Mouse (Mus musculus): ENCODE data around the gene Tssc4. TPM values are rescaled to one million over a fixed set of nuclear protein-coding genes. Genes with fewer than 3 reads are reported as not detected.

Tssc4 gene
- polyA plus RNA-seq, 1 experiment from 2014 or later: 111 TPM

- H3K4me2 ChIP-seq (replicated peaks): no peak overlapping the region
- ATAC-seq (ENCODE audit: low FRiP score, low read depth): no peak
- WGBS: 74% methylated on average over 11 of the region's 11 CpGs
- no peaks in the 10 kb centered on the region for H3K9me3 ChIP-seq
- H3K36me3 ChIP-seq: no peaks in the 10 kb centered on the region
- H3K9ac ChIP-seq (replicated peaks): no peak overlapping the region
- H3K27me3 ChIP-seq: peaks cover 57% of the 10 kb centered on the region
- no peak overlapping the region for H3K27ac ChIP-seq (replicated peaks)
- no peak overlapping the region for H3K4me3 ChIP-seq
- peaks cover 8% of the 10 kb centered on the region for H3K4me1 ChIP-seq
These were observed 36.3 kb downstream of the Tssc4 start for GRCm38 (mm10) chr7:143105258-143105897.

GRCm38 (mm10) chr7:143106062-143106461 lies 37.0 kb downstream of the Tssc4 start, which contains the start of gene Kcnq1:
Kcnq1 (plus strand) TSS chr7:143106362.
- ATAC-seq (ENCODE audit: low FRiP score, low read depth): no peak
- WGBS: 66% methylated on average over 4 of the region's 4 CpGs
- Histone ChIP-seq H3K4me3 (peak within 1 kb of the TSS; percentile 27), H3K4me1 (peaks cover 8% of the 10 kb centered on the region), H3K9me3 (no peaks in the 10 kb centered on the region), H3K27ac (replicated peaks) (no peak within 1 kb of the TSS), H3K27me3 (peaks cover 57% of the 10 kb centered on the region), H3K9ac (replicated peaks) (0 out of 2 replicates have a peak within 1 kb of the TSS, but pooled peaks have one; percentile 20), H3K36me3 (no peaks in the 10 kb centered on the region), H3K4me2 (replicated peaks) (peak within 1 kb of the TSS; percentile 44)

DNA sequence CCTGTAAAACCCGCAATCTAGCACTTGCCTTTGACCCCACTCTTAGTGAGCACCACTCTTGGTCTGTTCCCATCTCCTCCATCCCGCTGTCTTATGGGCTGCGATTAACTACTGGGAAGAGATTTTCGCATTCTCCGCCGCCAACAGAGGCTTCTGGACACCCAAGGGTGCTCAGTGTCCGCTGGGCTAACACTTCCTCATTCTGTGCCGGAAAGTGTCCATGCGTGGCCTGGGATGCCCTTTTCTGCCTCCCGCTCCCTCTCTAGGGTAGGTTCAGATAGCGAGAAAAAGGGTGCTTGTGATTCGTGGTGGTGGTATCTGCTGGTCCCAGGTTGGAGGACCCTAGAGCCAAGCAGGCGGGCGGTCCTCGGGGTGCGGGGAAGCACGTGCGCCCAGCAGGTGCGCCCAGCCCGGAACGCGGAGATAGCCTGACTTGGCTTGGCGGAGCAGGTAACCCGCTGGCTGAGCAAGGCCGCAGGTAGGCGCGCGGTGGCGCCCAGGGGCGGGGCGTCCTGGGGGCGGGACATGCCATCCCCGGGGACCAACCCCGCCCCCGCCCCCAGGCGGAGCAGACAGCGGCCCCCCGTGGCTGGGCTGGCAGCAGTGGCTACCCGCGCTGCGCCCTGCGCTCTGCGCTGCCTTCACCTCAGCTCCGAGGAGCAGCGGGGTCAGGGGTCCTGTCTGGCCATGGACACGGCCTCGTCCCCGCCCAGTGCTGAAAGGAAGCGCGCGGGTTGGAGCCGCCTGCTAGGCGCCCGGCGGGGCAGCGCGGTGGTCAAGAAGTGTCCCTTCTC lies 37.8 kb downstream of the Tssc4 start:
- 0 out of 2 replicates have a peak overlapping the region, but pooled peaks have one; percentile 20 for H3K9ac ChIP-seq (replicated peaks)
- ATAC-seq (ENCODE audit: low FRiP score, low read depth): no peak
- 7% methylated on average over 48 of the region's 57 CpGs for WGBS
- H3K27ac ChIP-seq (replicated peaks): no peak overlapping the region
- no peaks in the 10 kb centered on the region for H3K9me3 ChIP-seq
- peak overlapping the region; percentile 27 for H3K4me3 ChIP-seq
- no peaks in the 10 kb centered on the region for H3K36me3 ChIP-seq
- peaks cover 8% of the 10 kb centered on the region for H3K4me1 ChIP-seq
- peak overlapping the region; percentile 44 for H3K4me2 ChIP-seq (replicated peaks)
- H3K27me3 ChIP-seq: peaks cover 61% of the 10 kb centered on the region

DNA sequence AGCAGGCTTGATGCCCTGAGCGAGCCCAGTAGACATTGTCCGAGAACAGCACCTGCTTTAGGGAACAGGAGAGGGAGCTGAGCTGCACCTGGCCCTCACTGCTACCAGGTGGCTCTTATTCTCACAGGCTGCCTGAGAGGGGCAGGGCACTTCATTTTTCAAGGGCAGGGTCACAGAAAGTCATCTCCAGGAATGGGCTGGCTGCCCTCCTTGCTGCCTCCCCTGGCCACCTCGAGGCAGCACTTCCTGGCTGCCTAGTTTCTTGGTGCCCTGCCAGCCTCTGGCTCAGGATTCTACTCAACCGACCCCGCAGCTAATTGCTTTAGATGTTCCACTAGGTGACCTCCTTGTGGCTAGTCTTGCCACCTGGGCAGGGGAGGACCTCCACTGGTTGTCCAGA lies 39.2 kb downstream of the Tssc4 start:
- ATAC-seq (ENCODE audit: low FRiP score, low read depth): no peak
- no peak overlapping the region for H3K9ac ChIP-seq (replicated peaks)
- no peaks in the 10 kb centered on the region for H3K36me3 ChIP-seq
- H3K27ac ChIP-seq (replicated peaks): no peak overlapping the region
- H3K4me1 ChIP-seq: peaks cover 8% of the 10 kb centered on the region
- no peak overlapping the region for H3K4me2 ChIP-seq (replicated peaks)
- 45% methylated on average over 5 of the region's 5 CpGs for WGBS
- peaks cover 62% of the 10 kb centered on the region for H3K27me3 ChIP-seq
- H3K4me3 ChIP-seq: no peak overlapping the region
- no peaks in the 10 kb centered on the region for H3K9me3 ChIP-seq

- no peak for ATAC-seq (ENCODE audit: low FRiP score, low read depth)
- no peak overlapping the region for H3K9ac ChIP-seq (replicated peaks)
- peaks cover 57% of the 10 kb centered on the region for H3K27me3 ChIP-seq
- H3K27ac ChIP-seq (replicated peaks): no peak overlapping the region
- no peak overlapping the region for H3K4me3 ChIP-seq
- 27% methylated on average over 3 of the region's 3 CpGs for WGBS
- H3K9me3 ChIP-seq: no peaks in the 10 kb centered on the region
- H3K4me1 ChIP-seq: peaks cover 8% of the 10 kb centered on the region
- no peaks in the 10 kb centered on the region for H3K36me3 ChIP-seq
- H3K4me2 ChIP-seq (replicated peaks): no peak overlapping the region
These were observed 40.1 kb downstream of the Tssc4 start for GRCm38 (mm10) chr7:143108996-143109660.

- Histone ChIP-seq H3K4me3 (no peak overlapping the region), H3K4me2 (replicated peaks) (no peak overlapping the region), H3K27ac (replicated peaks) (no peak overlapping the region), H3K4me1 (peaks cover 8% of the 10 kb centered on the region), H3K27me3 (peaks cover 55% of the 10 kb centered on the region), H3K9ac (replicated peaks) (no peak overlapping the region), H3K9me3 (0 out of 2 replicates have a peak, but pooled peaks cover under 1% of the 10 kb centered on the region), H3K36me3 (no peaks in the 10 kb centered on the region)
- WGBS: 58% methylated on average over 3 of the region's 3 CpGs
- no peak for ATAC-seq (ENCODE audit: low FRiP score, low read depth)
These were observed 40.6 kb downstream of the Tssc4 start for GRCm38 (mm10) chr7:143109696-143110095.

- no peak for ATAC-seq (ENCODE audit: low FRiP score, low read depth)
- Histone ChIP-seq H3K27me3 (peaks cover 46% of the 10 kb centered on the region), H3K4me1 (peaks cover 8% of the 10 kb centered on the region), H3K4me2 (replicated peaks) (no peak overlapping the region), H3K36me3 (no peaks in the 10 kb centered on the region), H3K9ac (replicated peaks) (no peak overlapping the region), H3K9me3 (0 out of 2 replicates have a peak, but pooled peaks cover 5% of the 10 kb centered on the region), H3K27ac (replicated peaks) (no peak overlapping the region), H3K4me3 (no peak overlapping the region)
- WGBS: 63% methylated on average over 1 of the region's 1 CpGs
These were observed 41.8 kb downstream of the Tssc4 start for GRCm38 (mm10) chr7:143110803-143111202.

DNA sequence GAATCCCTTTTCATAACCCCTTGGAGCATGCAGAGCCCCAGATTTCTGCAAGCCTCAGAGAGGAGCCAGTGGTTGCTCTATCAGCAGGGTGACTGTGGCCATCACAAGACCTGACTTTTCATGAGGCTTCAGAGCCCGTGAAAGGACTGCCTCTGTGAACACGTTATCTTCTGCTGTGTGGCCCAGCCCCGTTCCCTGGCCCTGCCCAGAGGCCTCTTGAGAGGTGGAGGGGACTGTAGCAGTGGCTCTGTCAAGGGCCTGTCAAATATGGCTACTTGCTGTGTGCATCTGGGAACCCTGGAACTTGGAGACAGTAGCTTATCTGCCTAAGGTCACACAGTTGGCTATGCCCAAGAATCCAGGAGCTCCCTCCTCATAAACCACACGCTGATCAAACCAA lies 42.7 kb downstream of the Tssc4 start:
- Histone ChIP-seq H3K27ac (replicated peaks) (no peak overlapping the region), H3K4me2 (replicated peaks) (no peak overlapping the region)

GRCm38 (mm10) chr7:143112395-143112794 lies 43.3 kb downstream of the Tssc4 start:
- peaks cover 30% of the 10 kb centered on the region for H3K27me3 ChIP-seq
- H3K36me3 ChIP-seq: no peaks in the 10 kb centered on the region
- peaks cover 2% of the 10 kb centered on the region for H3K4me1 ChIP-seq
- no peak overlapping the region for H3K9ac ChIP-seq (replicated peaks)
- no peak overlapping the region for H3K4me3 ChIP-seq
- WGBS: 44% methylated on average over 1 of the region's 1 CpGs
- H3K27ac ChIP-seq (replicated peaks): no peak overlapping the region
- H3K4me2 ChIP-seq (replicated peaks): no peak overlapping the region
- H3K9me3 ChIP-seq: 0 out of 2 replicates have a peak, but pooled peaks cover 5% of the 10 kb centered on the region
- ATAC-seq (ENCODE audit: low FRiP score, low read depth): no peak

More for the DNA sequence above, 42.7 kb downstream of the Tssc4 start:
- peaks cover 37% of the 10 kb centered on the region for H3K27me3 ChIP-seq
- peaks cover 8% of the 10 kb centered on the region for H3K4me1 ChIP-seq
- H3K36me3 ChIP-seq: no peaks in the 10 kb centered on the region
- 0 out of 2 replicates have a peak, but pooled peaks cover 5% of the 10 kb centered on the region for H3K9me3 ChIP-seq
- H3K4me3 ChIP-seq: no peak overlapping the region
- H3K9ac ChIP-seq (replicated peaks): no peak overlapping the region
- no peak for ATAC-seq (ENCODE audit: low FRiP score, low read depth)
- 71% methylated on average over 4 of the region's 4 CpGs for WGBS

DNA sequence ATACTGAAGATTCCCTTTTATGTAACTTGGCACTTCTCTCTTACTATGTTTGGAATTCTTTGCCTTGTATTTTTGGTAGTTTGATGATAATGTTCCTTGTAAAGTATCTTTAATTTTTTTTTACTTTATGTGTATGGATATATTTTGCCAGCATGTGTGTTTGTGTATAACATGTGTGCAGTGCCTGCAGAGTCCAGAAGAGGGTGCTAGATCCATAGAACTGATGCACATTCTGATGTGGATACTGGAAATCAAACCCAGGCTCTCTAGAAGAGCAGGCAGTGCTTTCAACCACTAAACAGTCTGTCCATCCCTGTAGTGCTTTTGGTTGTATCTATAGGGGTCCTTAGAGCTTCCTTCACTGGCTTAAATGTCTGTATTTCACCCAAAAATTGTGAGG lies 45.7 kb downstream of the Tssc4 start:
- H3K4me1 ChIP-seq: no peaks in the 10 kb centered on the region
- H3K27ac ChIP-seq (replicated peaks): no peak overlapping the region
- H3K4me2 ChIP-seq (replicated peaks): no peak overlapping the region
- H3K4me3 ChIP-seq: no peak overlapping the region
- H3K9me3 ChIP-seq: 0 out of 2 replicates have a peak, but pooled peaks cover 5% of the 10 kb centered on the region
- H3K27me3 ChIP-seq: peaks cover 6% of the 10 kb centered on the region
- ATAC-seq (ENCODE audit: low FRiP score, low read depth): no peak
- H3K9ac ChIP-seq (replicated peaks): no peak overlapping the region
- H3K36me3 ChIP-seq: no peaks in the 10 kb centered on the region

GRCm38 (mm10) chr7:143116521-143116920 lies 47.5 kb downstream of the Tssc4 start:
- Histone ChIP-seq H3K9me3 (0 out of 2 replicates have a peak, but pooled peaks cover 5% of the 10 kb centered on the region), H3K36me3 (no peaks in the 10 kb centered on the region), H3K9ac (replicated peaks) (no peak overlapping the region), H3K27ac (replicated peaks) (no peak overlapping the region), H3K4me3 (no peak overlapping the region), H3K4me2 (replicated peaks) (no peak overlapping the region), H3K27me3 (peaks cover 5% of the 10 kb centered on the region; the same call in 1 of the 2 replicates), H3K4me1 (no peaks in the 10 kb centered on the region)
- WGBS: 81% methylated on average over 5 of the region's 5 CpGs
- ATAC-seq (ENCODE audit: low FRiP score, low read depth): no peak

GRCm38 (mm10) chr7:143119407-143119806 lies 50.4 kb downstream of the Tssc4 start:
- H3K27me3 ChIP-seq: no peaks in the 10 kb centered on the region
- H3K4me2 ChIP-seq (replicated peaks): no peak overlapping the region
- H3K9me3 ChIP-seq: 0 out of 2 replicates have a peak, but pooled peaks cover 5% of the 10 kb centered on the region
- no peak overlapping the region for H3K27ac ChIP-seq (replicated peaks)
- peaks cover 6% of the 10 kb centered on the region; the same call in 1 of the 2 replicates for H3K4me1 ChIP-seq
- no peak overlapping the region for H3K4me3 ChIP-seq
- WGBS: 50% methylated on average over 1 of the region's 1 CpGs
- no peaks in the 10 kb centered on the region for H3K36me3 ChIP-seq
- ATAC-seq (ENCODE audit: low FRiP score, low read depth): no peak
- no peak overlapping the region for H3K9ac ChIP-seq (replicated peaks)
